Mouse (Mus musculus): Measurements from ENCODE around the gene Tmem243.
"Not testable (repeated sequence)": the region's sequence is repeated elsewhere in the genome, so short reads cannot be mapped to it uniquely, and the experiment has no call there.

Tmem243 gene

GRCm38 (mm10) chr5:9107296-9108089 lies 7.0 kb downstream of the Tmem243 start:
- no peak for DNase-seq

- no peak for DNase-seq
Measured at GRCm38 (mm10) chr5:9108490-9108889, 8.0 kb downstream of the Tmem243 start.

- DNase-seq, result no peak
Measured at GRCm38 (mm10) chr5:9109582-9109981, 9.1 kb downstream of the Tmem243 start.

GRCm38 (mm10) chr5:9111285-9111684 lies 10.8 kb downstream of the Tmem243 start:
- DNase-seq, result no peak

- peak; percentile 74 to 83 for DNase-seq
Measured at GRCm38 (mm10) chr5:9111759-9112158, 11.3 kb downstream of the Tmem243 start.

- peak; percentile 48 to 54 for DNase-seq
Measured at GRCm38 (mm10) chr5:9114162-9114561, 13.7 kb downstream of the Tmem243 start.

GRCm38 (mm10) chr5:9124134-9124533 lies 23.7 kb downstream of the Tmem243 start:
- DNase-seq, result no peak

GRCm38 (mm10) chr5:9128566-9128965 lies 28.1 kb downstream of the Tmem243 start:
- no peak for DNase-seq

- peak; percentile 10 to 40 for DNase-seq
Measured at GRCm38 (mm10) chr5:9131786-9132185, 31.3 kb downstream of the Tmem243 start.

GRCm38 (mm10) chr5:9135588-9135987 lies 35.1 kb downstream of the Tmem243 start:
- no peak for DNase-seq

GRCm38 (mm10) chr5:9140724-9141123 lies 40.3 kb downstream of the Tmem243 start:
- no peak for DNase-seq

- DNase-seq, result no peak
Measured at GRCm38 (mm10) chr5:9142376-9142775, 41.9 kb downstream of the Tmem243 start.

GRCm38 (mm10) chr5:9149273-9149850 lies 48.9 kb downstream of the Tmem243 start:
- no peak for DNase-seq

- no peak for DNase-seq
Measured at GRCm38 (mm10) chr5:9156746-9157145, 56.3 kb downstream of the Tmem243 start.

GRCm38 (mm10) chr5:9157336-9157735 lies 56.9 kb downstream of the Tmem243 start:
- DNase-seq, result no peak

- DNase-seq, result peak; percentile 83 to 88
Measured at GRCm38 (mm10) chr5:9160831-9161455, 60.5 kb downstream of the Tmem243 start.

- peak; percentile 95 to 96 for DNase-seq
Measured at GRCm38 (mm10) chr5:9161456-9162041, 61.1 kb downstream of the Tmem243 start, which contains the start of gene Dmtf1. Gene Dmtf1, minus strand, starts transcription at chr5:9161776.

- DNase-seq, result peak; percentile 32 to 43
Measured at GRCm38 (mm10) chr5:9162088-9162487, 61.6 kb downstream of the Tmem243 start.

GRCm38 (mm10) chr5:9163411-9163810 lies 62.9 kb downstream of the Tmem243 start:
- DNase-seq, result no peak

- not testable (repeated sequence) for DNase-seq
Measured at GRCm38 (mm10) chr5:9165151-9165550, 64.7 kb downstream of the Tmem243 start.

GRCm38 (mm10) chr5:9166366-9166765 lies 65.9 kb downstream of the Tmem243 start:
- no peak for DNase-seq

- DNase-seq, result peak in 1 of 2 experiments; percentile 46
Measured at GRCm38 (mm10) chr5:9169328-9170005, 69.0 kb downstream of the Tmem243 start.

- DNase-seq, result no peak
Measured at GRCm38 (mm10) chr5:9173295-9173694, 72.8 kb downstream of the Tmem243 start.
